Mouse (Mus musculus) cerebellum, adult 18-20 months (tissue): ENCODE measurements at regions not wholly inside any gene's neighbourhood (a gene's known extent, or its start where the extent isn't known, plus 50 kb on each side); places are given as distances from the start of the nearest gene placed in this dataset.

ENCODE experiments used
- DNase-seq, 2 experiments: peaks; one replicate each; pipeline ENCODE4 v3.0.0; 2021

DNA sequence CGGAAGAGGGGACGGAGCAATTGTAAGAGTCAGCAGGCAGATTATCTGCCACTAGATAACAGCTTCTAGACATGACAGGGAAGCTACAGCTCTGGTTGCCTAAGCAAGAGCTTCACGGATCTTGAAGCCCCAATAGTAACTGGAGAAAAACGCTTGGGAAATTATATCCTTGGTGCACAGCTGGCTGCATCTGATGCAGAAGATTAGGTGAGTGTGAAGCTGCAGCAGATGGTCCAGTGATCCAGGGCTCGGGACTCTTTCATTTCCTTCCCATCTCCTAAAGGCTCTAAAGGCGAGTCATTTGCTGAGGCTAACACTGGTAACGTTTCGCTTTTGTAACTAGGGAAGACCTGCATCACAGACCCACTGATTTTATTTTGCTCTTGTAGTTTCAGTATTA, 196.6 kb upstream of the Map3k1 start:
- DNase-seq, result no peak

DNA sequence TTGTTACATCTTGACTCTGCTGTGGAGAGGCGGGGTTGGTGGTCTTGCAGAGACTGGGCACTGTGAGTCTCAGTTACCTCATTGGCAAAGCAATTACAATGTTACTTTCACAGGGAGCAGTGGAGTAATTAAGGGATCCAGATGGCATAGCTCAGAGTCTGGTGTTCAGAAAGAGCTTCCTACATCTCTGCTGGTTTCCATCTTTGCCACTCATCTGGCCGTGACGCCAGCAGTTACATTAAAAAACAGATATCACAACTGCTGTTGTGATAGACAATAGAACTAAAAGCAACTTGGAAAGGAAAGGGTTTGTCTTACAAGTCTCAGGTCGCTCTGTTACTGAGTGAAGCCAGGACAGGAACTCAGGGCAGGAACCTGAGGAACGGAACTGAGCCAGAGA, 200.0 kb upstream of the Map3k1 start:
- DNase-seq, result no peak

DNA sequence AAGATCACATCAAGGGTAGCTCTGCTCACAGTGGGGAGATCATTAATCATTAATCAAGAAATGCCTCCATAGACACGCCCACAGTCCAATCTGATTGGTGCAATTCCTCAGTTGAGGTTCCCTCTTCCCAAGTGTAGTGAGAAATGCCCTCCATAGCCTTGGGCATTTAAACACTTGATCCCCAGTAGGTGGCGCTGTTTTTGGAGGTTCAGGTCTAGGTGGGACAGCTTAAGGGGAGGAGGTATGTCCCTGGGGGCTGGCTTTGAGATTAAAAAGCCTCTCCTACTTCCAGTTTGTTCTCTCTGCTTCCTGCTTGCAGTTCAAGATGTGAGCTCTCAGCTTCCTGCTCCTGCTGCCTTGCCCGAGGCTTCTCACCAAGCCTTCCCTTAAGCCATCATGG, 200.5 kb upstream of the Map3k1 start:
- no peak for DNase-seq

DNA sequence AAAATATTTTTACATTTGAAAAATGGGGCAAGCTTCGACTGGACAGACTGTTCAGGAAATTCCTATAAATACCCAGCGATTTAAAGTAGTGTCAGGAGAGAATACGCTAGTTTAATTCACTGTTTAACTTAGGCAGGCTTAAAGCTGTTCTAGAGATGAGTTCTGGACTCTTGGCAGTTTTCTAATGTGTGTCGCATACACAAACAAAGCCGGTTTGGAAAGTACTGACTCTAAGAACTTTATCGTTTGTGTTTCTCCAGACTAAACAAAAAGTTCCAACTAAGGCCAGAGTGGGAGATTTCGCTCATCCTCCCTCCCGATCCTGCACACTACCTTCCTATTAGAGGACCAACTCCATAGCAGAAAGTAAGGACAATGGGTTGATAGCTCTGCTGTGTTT, 201.7 kb upstream of the Map3k1 start:
- DNase-seq, result no peak

DNA sequence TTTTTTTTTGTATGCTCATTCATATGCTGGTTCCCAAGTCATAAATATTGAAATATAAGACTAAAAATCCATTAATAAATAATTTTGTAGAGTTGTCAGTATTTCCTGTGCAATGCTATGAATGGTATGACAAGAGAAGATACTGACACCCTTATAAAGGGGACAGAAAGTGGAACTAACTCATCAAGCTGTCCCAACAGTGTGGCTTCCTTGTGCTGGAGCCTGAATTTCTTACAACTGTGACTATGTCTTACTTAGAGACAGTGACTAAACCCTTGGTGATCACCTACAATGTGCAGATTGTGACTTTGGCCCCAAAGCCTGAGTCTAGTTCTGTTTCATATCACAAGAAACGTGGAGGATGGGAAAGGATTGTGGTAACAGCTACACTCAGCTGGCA, 203.8 kb upstream of the Map3k1 start:
- DNase-seq, result no peak

DNA sequence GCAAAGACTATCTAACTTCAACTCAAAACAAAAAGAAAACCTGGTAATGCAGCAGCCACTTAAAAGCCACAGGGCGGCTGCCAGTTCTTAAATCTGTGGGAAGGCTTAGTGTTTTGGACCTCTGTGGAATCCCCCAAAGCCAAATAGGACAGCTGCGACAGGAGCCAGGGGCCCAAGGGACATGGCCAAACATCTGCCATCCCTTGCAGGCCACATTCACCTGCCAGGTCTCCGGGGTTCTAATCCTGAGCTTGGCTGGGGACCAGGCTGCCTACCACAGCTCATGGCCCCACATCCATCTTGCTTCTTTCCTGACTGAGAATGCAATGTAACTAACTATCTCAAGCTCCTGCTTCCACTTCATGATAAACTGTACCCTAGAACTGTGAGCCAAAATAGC, 206.3 kb upstream of the Map3k1 start:
- DNase-seq, result no peak

DNA sequence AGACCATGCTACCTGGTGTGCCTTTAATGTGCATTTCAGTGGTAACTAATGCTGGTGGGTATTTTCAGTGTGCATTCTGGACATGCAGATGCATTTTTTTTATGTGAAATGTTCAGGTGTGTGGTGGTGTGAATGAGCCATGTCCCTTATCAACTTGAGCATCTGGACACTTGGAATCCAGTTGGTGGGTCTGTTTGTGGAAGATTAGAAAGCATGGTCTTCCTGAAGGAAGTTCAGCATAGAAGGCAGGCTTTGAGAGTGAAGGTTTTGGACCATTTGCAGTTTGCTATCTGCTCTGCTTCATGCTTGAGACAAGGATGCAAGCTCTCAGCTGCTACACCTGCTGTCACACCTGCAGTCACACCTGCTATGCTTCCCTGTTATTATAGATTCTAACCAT, 207.5 kb upstream of the Map3k1 start:
- DNase-seq, result no peak

DNA sequence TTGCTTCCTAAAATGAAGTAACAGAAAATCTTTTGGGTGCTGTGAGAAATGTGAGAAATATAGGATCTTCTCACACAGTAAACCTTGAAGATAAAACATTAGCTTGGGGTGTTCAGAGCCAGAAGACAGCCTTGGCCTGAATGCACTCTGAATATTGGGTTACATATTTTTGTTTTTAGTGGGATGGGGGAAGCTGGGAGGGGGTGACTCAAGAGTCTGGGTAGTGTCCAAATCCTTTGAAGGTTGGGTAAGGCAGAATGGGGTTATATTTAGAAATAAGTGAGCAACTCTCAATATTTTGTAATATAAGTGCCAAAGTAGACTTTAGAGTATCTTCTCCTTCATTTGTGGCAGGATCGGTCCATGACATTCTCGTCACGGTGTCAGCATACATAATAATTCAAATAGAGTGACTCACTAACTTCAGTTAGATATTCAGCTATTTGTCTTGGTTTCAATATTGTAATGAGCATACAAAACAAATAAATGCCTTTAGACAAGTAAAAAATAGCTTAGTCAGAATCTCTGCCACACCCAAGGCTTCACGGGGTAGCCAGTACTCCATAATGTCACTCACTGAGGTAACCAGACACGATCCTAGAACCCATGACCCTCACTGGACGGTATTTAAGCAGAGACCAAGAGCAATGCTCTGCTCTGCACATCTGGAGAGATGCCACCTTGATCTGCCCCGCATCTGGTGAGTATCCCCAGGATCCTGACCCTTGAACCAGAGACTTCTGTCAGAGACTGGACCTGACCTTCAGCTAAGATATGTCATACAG, 209.9 kb upstream of the Map3k1 start:
- no peak for DNase-seq

DNA sequence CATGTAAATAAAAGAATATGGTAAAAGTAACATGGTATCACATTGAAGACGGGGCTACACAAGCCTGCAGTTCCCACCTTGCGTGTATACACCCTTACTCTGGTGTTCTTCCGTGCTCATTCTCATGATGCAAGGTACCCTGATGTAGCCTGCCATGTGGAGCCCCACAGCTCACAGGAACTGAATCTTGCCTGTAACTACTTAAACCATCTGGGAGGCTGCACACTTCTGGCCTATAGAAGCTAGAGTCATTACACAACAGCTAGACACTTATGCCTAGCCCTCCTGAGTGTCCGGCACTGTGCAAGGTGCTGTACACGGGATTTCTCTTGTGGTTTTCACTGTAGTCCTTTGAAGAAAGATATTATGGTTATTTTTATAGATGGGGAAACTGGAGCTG, 210.8 kb upstream of the Map3k1 start:
- DNase-seq, result no peak

DNA sequence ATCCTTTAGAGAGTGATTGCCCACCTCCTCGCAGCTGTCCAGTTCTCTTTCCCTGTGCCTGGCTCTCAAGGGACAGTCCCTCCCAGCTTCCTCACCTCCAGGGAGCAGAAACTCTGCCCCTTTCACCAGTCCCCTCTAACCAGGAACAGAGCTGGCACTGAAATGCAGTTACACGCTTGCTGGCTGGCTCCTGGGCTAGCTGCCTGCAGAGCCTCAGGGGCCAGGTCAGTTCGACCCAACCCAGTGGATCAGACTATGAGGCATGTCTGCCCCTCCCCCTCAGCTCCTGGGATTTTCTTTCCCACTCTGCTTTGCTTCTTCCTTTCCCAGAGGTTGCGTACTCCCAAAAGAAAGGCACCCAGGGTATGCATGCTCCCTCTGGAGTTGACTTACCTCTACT, 214.4 kb upstream of the Map3k1 start:
- no peak for DNase-seq

DNA sequence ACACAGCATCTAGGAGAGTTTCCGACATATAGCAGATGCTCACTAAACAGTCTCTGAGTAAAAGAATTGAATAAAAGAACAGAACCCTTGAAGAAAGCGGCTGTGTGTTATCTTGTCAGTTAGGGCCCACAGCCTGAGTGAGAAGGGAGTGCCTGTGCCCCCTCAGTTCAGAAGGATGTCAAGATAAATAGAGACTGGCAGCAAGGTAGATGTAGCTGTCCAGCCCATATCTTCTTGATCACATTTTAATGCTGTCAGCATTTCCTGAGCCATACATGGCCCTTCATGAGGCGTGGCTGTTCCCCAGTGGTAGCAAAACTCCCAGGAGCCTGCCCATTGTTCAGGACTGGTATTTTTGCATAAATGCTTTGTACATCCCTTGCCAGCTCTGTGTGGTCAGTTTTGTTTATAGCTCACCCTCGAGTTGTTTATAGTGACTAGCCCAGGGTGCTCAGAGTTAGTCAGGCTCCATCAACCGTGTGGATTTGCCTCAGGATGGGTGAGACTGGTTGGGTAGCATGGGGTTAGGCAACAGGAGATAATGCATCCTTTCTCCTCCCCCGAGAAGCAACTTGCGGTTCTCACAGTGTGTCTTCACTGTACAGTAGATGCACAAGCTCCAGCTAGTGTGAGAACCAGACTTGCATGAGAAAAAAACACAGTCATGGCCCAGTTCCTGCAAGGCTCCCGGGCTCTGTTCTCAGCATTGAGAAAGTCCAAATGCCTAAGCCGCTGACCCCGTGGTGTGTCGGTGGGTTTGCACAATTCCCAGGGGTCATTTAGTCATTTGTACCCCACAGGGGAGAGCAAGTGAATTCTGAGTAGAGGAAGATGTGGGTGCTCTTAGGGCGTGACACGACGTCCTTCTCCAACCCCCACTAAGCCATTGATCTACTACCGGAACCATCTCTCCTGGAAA, 216.1 kb upstream of the Map3k1 start:
- DNase-seq, result no peak

DNA sequence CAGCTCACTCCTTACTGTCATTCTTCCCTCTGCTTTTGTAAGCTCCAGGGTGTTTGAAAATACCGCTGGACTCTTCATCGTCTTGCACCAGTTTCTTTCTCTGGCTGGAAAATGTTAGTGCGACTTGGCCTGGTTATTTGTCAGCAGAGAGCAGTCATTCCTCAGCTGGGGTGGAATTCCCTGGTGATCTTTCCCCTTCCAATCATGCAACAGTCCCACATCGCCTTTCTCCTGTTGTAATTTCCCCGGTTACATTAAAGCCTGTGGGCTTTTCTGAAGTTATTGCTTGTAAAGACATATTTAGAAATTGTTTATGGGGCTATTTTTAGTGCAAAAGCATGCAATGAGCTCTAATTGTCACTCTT, 216.8 kb upstream of the Map3k1 start:
- no peak for DNase-seq

DNA sequence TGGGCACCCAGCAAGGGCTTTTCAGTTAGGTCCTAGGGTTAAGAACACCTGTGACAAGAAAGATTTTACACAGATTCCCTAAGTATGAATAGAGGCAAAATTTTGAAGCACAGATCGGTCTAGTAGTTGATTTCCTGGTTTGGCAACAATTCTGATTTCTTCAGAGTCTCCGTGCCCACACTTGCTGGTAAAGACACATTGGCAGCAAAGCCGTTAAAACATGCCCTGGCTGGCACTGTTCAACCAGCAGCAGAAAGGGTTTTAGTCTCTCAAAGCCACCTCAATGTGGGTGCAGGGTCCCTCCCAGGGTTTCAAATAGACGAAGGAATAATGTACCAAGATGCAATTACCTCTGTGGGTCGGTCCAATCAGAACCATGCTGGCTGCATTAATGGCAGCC, 218.9 kb upstream of the Map3k1 start:
- DNase-seq, result no peak

DNA sequence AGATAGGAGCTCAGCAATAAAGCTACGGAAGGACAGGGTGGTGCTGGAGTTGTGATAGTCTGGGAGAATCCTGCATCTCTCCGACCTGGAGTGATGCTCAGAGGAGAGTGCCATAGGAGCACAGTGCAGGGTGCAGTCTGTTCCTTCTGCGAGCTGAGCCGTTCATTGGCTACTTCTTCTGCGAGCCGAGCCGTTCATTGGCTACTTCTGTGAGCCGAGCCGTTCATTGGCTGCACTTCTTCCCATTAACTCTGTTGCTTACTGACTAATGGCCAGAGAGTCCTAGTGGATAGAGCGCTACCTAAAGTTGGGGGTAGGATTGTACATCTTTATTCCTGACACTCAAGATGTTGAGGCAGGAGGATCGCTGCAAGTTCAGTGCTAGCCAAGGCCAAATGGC, 222.3 kb upstream of the Map3k1 start:
- DNase-seq, result no peak

DNA sequence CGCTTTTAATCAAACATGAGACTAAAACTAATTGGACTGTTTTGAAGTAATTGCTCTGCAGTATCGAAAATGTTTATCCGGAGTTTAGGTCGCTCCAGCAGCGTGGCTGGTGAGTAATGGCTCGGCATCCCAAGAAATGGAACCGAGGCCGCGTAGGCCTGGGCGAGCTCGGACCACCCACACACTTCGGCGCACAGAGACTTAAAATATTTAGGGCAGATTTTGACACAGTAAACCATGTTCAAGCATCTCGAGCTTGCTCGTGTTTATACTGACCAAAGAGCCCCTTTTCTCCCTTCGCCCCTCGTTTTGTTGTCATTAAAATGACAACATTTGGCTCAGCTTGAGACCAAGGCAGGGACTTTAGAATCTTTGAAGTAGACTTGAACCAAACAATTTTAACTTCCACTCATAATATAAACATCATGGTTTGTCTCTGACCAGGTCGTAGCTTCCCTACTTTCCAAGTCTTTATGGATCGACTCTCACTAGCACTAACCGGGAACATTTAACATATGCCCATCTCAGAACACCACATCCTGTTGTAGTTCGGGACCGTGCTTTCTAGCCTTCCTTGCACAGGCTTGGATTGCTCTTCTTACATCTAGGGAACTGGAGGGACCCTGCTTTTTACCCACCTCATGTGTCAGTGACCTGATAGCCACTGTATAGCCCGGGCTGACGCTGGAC, 223.0 kb upstream of the Map3k1 start:
- DNase-seq, result no peak

DNA sequence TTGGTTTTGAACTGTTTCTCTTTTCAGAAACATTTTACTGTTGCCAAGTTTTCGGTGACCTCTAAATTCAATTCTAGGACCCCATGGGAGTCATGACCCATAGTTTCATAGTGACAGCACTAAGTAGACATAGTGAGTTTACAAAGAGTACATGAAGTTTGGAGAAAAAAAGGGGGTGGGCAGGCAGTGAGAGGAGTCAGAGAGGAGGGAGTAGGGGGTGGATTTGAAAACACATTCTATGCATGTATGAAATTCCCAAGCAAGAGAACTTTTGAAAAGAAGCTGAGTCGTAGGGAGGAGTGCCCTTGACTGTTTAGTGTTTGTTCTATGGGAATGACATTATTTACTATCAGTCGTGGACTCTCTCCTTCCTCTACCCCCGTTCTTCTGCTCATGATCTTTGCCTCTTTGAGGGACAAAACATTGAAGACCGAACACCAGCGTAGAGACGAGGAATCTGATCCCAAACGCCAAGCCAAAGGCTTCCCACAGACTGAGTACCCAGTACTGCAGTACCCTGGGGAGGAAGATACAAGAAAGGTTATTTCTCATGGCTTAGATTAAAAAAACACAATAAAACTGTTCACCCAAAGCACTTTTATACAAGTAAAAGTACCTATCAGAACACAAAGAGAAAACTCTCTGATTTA, 229.1 kb upstream of the Map3k1 start:
- no peak for DNase-seq

DNA sequence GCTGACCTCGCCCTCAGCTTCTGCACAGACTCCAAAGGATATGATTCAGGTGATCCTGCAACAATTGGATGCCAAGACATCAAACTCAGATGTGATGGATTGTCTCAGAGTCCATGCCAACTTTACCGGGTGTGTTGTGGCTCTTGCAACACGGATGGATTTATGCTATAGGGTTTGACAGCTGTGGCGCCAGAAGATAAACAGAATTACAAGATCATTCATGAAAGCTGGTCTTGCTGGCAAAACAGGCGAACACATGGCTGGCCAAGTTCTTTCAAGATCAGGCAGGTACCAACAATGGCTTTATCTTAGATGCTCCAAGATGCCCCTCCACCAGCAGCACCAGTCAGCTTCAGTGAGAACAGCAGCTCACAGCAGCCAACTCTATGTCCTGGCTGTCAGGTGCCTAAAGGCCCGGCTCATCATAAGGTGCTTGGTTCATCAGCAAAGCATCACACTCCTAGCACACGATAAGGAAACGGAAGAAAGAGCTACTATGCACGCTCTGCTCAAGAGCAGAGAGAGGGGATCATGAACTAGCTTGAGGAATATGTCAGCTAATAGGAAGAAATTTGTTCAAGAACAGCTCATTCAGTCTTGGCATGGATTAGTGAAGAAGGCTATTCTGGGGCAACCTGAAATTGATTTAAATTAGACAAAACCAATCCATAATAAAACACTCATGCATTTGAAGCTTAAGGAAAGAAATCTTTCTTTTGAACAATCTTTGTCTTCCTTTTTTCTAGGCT, 229.9 kb upstream of the Map3k1 start:
- DNase-seq, result no peak

DNA sequence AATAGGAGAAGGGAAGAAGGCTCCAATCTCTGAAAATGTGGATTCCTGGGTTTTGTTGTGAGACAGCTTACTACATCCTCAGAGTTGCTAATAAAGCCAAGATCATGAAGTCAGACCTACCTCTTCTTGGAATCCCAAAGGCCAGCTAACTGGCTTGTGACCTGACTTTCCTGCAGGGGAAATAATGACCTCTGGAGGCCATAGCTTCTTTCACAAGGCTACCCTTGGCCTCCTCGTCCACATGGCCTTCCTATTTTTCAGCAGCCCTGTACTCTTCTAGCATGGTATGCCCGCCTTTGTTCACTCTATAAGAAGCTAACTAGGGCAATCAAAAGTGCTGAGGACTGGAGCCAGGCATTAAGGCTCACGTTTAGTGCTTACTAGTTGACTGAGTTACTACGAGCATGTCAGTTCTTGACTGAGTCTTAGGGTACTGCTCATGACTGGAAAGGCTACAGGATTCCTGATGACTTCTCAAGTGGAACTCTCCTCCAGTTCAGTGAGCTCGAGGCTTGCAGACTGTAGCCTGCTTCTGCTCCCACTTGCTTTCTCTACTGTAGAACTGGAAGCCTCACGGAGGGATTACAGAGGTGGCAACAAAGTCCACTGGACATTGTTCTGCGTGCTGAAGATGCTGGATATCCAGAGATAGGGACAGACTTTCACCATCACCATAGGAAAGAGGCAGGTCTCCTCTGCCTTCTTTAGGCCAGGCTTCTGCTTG, 230.8 kb upstream of the Map3k1 start:
- DNase-seq, result no peak

DNA sequence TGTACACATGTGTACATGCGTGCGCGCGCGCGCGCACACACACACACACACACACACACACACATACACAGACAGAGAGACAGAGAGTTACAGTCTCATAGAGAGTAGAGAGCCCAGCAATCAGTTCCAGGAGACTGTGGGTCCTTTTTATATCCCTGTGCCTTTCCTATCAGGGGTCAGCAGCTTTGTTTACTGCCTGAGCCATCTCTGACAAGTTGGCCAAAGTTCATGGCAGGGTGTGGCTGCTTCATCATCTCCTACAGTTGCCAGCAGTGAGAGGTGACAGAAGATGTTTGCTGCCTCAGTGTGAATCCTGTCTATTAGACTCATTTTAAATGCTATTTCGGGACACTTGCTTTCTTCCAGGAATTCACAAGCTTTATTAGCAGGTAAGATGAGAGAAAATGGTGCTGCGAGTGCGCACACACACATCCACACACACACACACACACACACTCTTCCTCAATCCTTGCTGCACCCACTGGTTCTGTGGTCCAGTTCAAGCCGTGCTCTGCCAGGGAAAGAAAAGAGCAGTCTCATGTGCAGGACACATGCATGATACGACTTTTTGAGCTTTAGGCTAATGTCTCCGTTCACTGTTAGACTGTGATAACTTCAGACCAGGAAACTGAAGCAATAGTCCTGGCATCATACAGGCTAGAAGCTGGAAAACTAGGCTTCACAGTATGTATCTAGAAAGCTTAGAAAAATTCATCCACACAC, 234.9 kb upstream of the Map3k1 start:
- no peak for DNase-seq

DNA sequence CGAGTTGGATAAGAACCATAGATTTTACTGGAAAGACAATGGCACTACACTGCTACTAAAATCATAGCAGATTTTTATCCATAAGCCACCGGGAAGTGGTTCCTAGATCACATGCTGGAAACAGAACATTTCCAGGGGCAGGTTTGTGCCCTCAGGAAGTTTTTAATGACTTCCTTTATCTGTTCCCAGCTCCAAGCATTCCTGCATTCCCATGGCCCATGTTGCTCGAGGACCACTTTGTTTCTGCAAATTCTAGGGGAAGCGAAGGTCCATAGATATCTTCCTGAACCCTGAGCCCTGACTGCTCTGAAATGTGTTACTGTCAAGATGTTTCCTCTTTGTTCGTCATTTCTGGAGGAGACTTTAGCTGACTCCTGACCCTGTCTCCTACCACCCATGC, 235.6 kb upstream of the Map3k1 start:
- no peak for DNase-seq
